Mouse (Mus musculus): ENCODE results near the gene Meis1.

GRCm38 (mm10) chr11:18957805-18958770, 60.7 kb downstream of the Meis1 start:
- TF ChIP-seq E2F4 (IDR thresholded peaks at IDR 0.05; ENCODE audit: borderline replicate concordance, low read depth, low read length) = no peak
- no peak; the same call in 1 of the 2 replicates for TF ChIP-seq SIN3A (IDR thresholded peaks at IDR 0.05; ENCODE audit: low read length)
- no peak for TF ChIP-seq ETS1 (IDR thresholded peaks at IDR 0.05; ENCODE audit: low read depth, low read length)
- TF ChIP-seq USF1 (IDR thresholded peaks at IDR 0.05; ENCODE audit: low read depth, low read length) = no peak
- peak in 1 of 2 experiments; percentile 28; a peak in 1 of 4 replicates for TF ChIP-seq POLR2A (IDR thresholded peaks at IDR 0.05; ENCODE audit: control insufficient read depth in 1 of 2, insufficient read depth in 1 of 2, low read depth in 1 of 2, low read length in 2 of 2, poor library complexity in 1 of 2)
- TF ChIP-seq CTCF (IDR thresholded peaks at IDR 0.05 in 2 of 3, conservative IDR thresholded peaks at IDR 0.05 in 1 of 3; ENCODE audit: control insufficient read depth in 1 of 3, insufficient read depth in 1 of 3, low read depth in 2 of 3, low read length in 3 of 3, poor library complexity in 1 of 3, severe bottlenecking in 1 of 3) = no peak
- TF ChIP-seq HCFC1 (IDR thresholded peaks at IDR 0.05; ENCODE audit: low read depth, low read length) = 0 out of 2 replicates have a peak, but pooled peaks have one; percentile 5
